16 mouse cellular contexts compared by ENCODE assay signal in genomic region chr2:38574697-38575096, GRCm38 (mm10).
DNase-seq lines count a peak whose midpoint lies in the region; ATAC-seq and TF ChIP-seq lines count a peak whose summit lies in the region.
"Had no signal": no experiment of that assay in that cellular context is flagged by ENCODE, and none has a peak within 500 bp of the region (broad histone marks: within the 10 kb centered on the region; RNA-seq: fewer than 3 reads in every experiment).

No protein-coding gene starts in this region.

- no peak for TF ChIP-seq EP300 in MEL (IDR thresholded peaks at IDR 0.05; ENCODE audit: low read depth in 1 of 2, low read length in 2 of 2)

- H3K9ac ChIP-seq in MEL (ENCODE audit: control insufficient read depth, low read depth, low read length, poor library complexity, severe bottlenecking), result no peak overlapping the region
- H3K9ac ChIP-seq: forebrain, embryonic 13.5 days; forebrain, postnatal 0 days; heart, embryonic 12.5 days; hindbrain, embryonic 15.5 days had no signal

- no peaks in the 10 kb centered on the region for H3K36me3 ChIP-seq in MEL (ENCODE audit: control insufficient read depth in 1 of 2, insufficient read depth in 2 of 2, low read length in 2 of 2)

- no peaks in the 10 kb centered on the region for H3K79me2 ChIP-seq in MEL (ENCODE audit: control insufficient read depth, insufficient read depth, low read length, poor library complexity)

- TF ChIP-seq POLR2A in MEL (IDR thresholded peaks at IDR 0.05; ENCODE audit: control insufficient read depth in 1 of 2, insufficient read depth in 1 of 2, low read depth in 1 of 2, low read length in 2 of 2, poor library complexity in 1 of 2), result no peak

- 0 out of 2 replicates have a peak, but pooled peaks have one; percentile 14 for ATAC-seq in megakaryocyte, adult 5-6 weeks (ENCODE audit: poor library complexity, severe bottlenecking)
- ATAC-seq: forebrain, embryonic 13.5 days; forebrain, postnatal 0 days had no signal

- TF ChIP-seq CTCF in MEL (IDR thresholded peaks at IDR 0.05 in 2 of 3, conservative IDR thresholded peaks at IDR 0.05 in 1 of 3; ENCODE audit: control insufficient read depth in 1 of 3, insufficient read depth in 1 of 3, low read depth in 2 of 3, low read length in 3 of 3, poor library complexity in 1 of 3, severe bottlenecking in 1 of 3), result no peak

- H3K4me1 ChIP-seq in MEL (ENCODE audit: control insufficient read depth in 1 of 2, insufficient read depth in 2 of 2, low read length in 2 of 2), result no peaks in the 10 kb centered on the region
- H3K4me1 ChIP-seq: heart, embryonic 12.5 days had no signal

- H3K4me3 ChIP-seq in MEL (ENCODE audit: control insufficient read depth in 1 of 2, insufficient read depth in 1 of 2, low read depth in 2 of 2, low read length in 2 of 2), result no peak overlapping the region
- H3K4me3 ChIP-seq: embryonic facial prominence, embryonic 10.5 days; forebrain, embryonic 13.5 days; heart, embryonic 12.5 days; hindbrain, embryonic 15.5 days had no signal

- no peak for TF ChIP-seq RAD21 in MEL (IDR thresholded peaks at IDR 0.05; ENCODE audit: low read depth, low read length)

- no peak overlapping the region for H3K27ac ChIP-seq in MEL (ENCODE audit: control insufficient read depth, low read depth, low read length)
- H3K27ac ChIP-seq: embryonic facial prominence, embryonic 10.5 days; forebrain, embryonic 13.5 days; hindbrain, embryonic 15.5 days had no signal

- H3K9me3 ChIP-seq in MEL (replicated peaks; ENCODE audit: insufficient read depth, low read length), result no peaks in the 10 kb centered on the region
- H3K9me3 ChIP-seq: embryonic facial prominence, embryonic 10.5 days; forebrain, embryonic 13.5 days; heart, embryonic 12.5 days; hindbrain, embryonic 15.5 days had no signal

- H3K27me3 ChIP-seq in MEL (ENCODE audit: control insufficient read depth in 1 of 2, insufficient read depth in 2 of 2, low read length in 2 of 2), result no peaks in the 10 kb centered on the region
- H3K27me3 ChIP-seq: forebrain, embryonic 13.5 days; heart, embryonic 12.5 days; hindbrain, embryonic 15.5 days had no signal

- DNase-seq in B cell, adult 2 months, result peak; percentile 27 to 45
- DNase-seq in MEL (ENCODE audit: low read depth, low spot score), result peak; percentile 19
- no peak for DNase-seq in layer of hippocampus, postnatal 14 days (ENCODE audit: low spot score in 2 of 2)
- DNase-seq in testis, postnatal 14 days (ENCODE audit: low spot score), result no peak
- no peak for DNase-seq in embryo, embryonic 9.5 days (ENCODE audit: extremely low spot score)
- DNase-seq: adrenal gland, adult 8-10 months; cerebellum, adult 11-12 months; cerebellum, adult 9-10 months; cerebellum, postnatal 25 days; forebrain, postnatal 0 days; gastrocnemius, postnatal 14 days had no signal

TF ChIP-seq in MEL, 35 proteins besides CTCF, POLR2A, EP300 and RAD21:
- no peak for TF ChIP-seq NRF1 (IDR thresholded peaks at IDR 0.05; ENCODE audit: insufficient read depth, low read depth, low read length, poor library complexity, severe bottlenecking)
- TF ChIP-seq ZC3H11A (IDR thresholded peaks at IDR 0.05; ENCODE audit: low read depth, low read length), result no peak
- TF ChIP-seq TCF12 (IDR thresholded peaks at IDR 0.05; ENCODE audit: low read depth, low read length), result no peak
- no peak for TF ChIP-seq ETS1 (IDR thresholded peaks at IDR 0.05; ENCODE audit: low read depth, low read length)
- no peak for TF ChIP-seq POLR2AphosphoS5 (IDR thresholded peaks at IDR 0.05; ENCODE audit: borderline replicate concordance, low read depth, low read length)
- no peak for TF ChIP-seq MYB (IDR thresholded peaks at IDR 0.05; ENCODE audit: low read depth, low read length)
- TF ChIP-seq MXI1 (IDR thresholded peaks at IDR 0.05; ENCODE audit: low read depth, low read length), result no peak
- TF ChIP-seq SMC3 (IDR thresholded peaks at IDR 0.05; ENCODE audit: low read depth, low read length), result no peak
- no peak for TF ChIP-seq MAFK (IDR thresholded peaks at IDR 0.05; ENCODE audit: borderline replicate concordance, low read depth, low read length)
- TF ChIP-seq ZNF384 (IDR thresholded peaks at IDR 0.05; ENCODE audit: low read depth, low read length), result no peak
- TF ChIP-seq TAL1 (IDR thresholded peaks at IDR 0.05; ENCODE audit: low read length), result no peak
- TF ChIP-seq GATA1 (IDR thresholded peaks at IDR 0.05; ENCODE audit: low read depth, low read length), result no peak
- TF ChIP-seq ELF1 (IDR thresholded peaks at IDR 0.05; ENCODE audit: low read depth, low read length), result no peak
- no peak for TF ChIP-seq KAT2A (conservative IDR thresholded peaks at IDR 0.05; ENCODE audit: low read depth, low read length)
- TF ChIP-seq MEF2A (IDR thresholded peaks at IDR 0.05; ENCODE audit: extremely low read depth, insufficient replicate concordance, low read depth, low read length, poor library complexity, severe bottlenecking), result no peak
- no peak for TF ChIP-seq HCFC1 (IDR thresholded peaks at IDR 0.05; ENCODE audit: low read depth, low read length)

Comparison
In these comparisons a context has a peak if more than half of its experiments do, and no peak if none do; other contexts are left out.
1. DNase-seq: peak in B cell, adult 2 months (2 of 2) and MEL (single experiment); none in layer of hippocampus, postnatal 14 days (0 of 2), testis, postnatal 14 days (single experiment) and embryo, embryonic 9.5 days (single experiment).